In genomic region chr8:94441686-94442085, GRCm38 (mm10) we compare ENCODE assay signal across 31 mouse cellular contexts. TPM values are rescaled to one million over a fixed set of nuclear protein-coding genes. Genes with fewer than 3 reads are reported as not detected.
"Had no signal": no experiment of that assay in that cellular context is flagged by ENCODE, and none has a peak within 500 bp of the region (broad histone marks: within the 10 kb centered on the region; RNA-seq: fewer than 3 reads in every experiment).

No protein-coding gene starts in this region.

- H3K9me3 ChIP-seq: limb, embryonic 10.5 days; limb, embryonic 12.5 days; limb, embryonic 13.5 days; limb, embryonic 15.5 days; liver, embryonic 12.5 days; liver, embryonic 13.5 days; liver, embryonic 15.5 days; lung, embryonic 15.5 days; megakaryocyte, embryonic 14.5 days; midbrain, embryonic 10.5 days; midbrain, embryonic 12.5 days; midbrain, embryonic 13.5 days; midbrain, embryonic 15.5 days had no signal

- H3K27ac ChIP-seq: limb, embryonic 10.5 days; limb, embryonic 12.5 days; limb, embryonic 13.5 days; limb, embryonic 15.5 days; liver, embryonic 12.5 days; liver, embryonic 13.5 days; liver, embryonic 14.5 days; liver, embryonic 15.5 days; lung, embryonic 15.5 days; macrophage; midbrain, embryonic 10.5 days; midbrain, embryonic 12.5 days; midbrain, embryonic 13.5 days; midbrain, embryonic 15.5 days had no signal

- ATAC-seq: liver, embryonic 12.5 days; liver, postnatal 0 days; lung, postnatal 0 days; midbrain, embryonic 13.5 days; midbrain, embryonic 15.5 days; midbrain, embryonic 16.5 days had no signal

- H3K4me1 ChIP-seq: limb, embryonic 10.5 days; limb, embryonic 12.5 days; limb, embryonic 13.5 days; limb, embryonic 15.5 days; liver, embryonic 12.5 days; liver, embryonic 13.5 days; liver, embryonic 15.5 days; lung, embryonic 15.5 days; midbrain, embryonic 10.5 days; midbrain, embryonic 12.5 days; midbrain, embryonic 13.5 days; midbrain, embryonic 15.5 days had no signal

- H3K4me2 ChIP-seq: limb, embryonic 12.5 days; limb, embryonic 13.5 days; limb, embryonic 15.5 days; liver, embryonic 11.5 days; liver, embryonic 12.5 days; liver, embryonic 13.5 days; liver, embryonic 15.5 days; lung, embryonic 14.5 days; lung, embryonic 15.5 days; midbrain, embryonic 12.5 days; midbrain, embryonic 13.5 days; midbrain, embryonic 15.5 days had no signal

- DNase-seq: left cerebral cortex, postnatal 4 days; liver; liver, embryonic 13.5 days; liver, postnatal 0 days; lung, adult 18-20 months; lung, adult 2 months; lung, embryonic 14.5 days; lung, postnatal 10 days; lung, postnatal 14 days; lung, postnatal 36 days; lung, postnatal 4 days; midbrain, embryonic 14.5 days had no signal

- H3K4me3 ChIP-seq: limb, embryonic 10.5 days; limb, embryonic 12.5 days; limb, embryonic 13.5 days; limb, embryonic 15.5 days; liver, embryonic 12.5 days; liver, embryonic 13.5 days; liver, embryonic 15.5 days; lung, embryonic 15.5 days; megakaryocyte, embryonic 14.5 days; midbrain, embryonic 10.5 days; midbrain, embryonic 12.5 days; midbrain, embryonic 13.5 days; midbrain, embryonic 15.5 days; myocyte had no signal

- H3K9ac ChIP-seq: limb, embryonic 12.5 days; limb, embryonic 13.5 days; limb, embryonic 15.5 days; liver, embryonic 12.5 days; liver, embryonic 13.5 days; liver, embryonic 14.5 days; liver, embryonic 15.5 days; liver, postnatal 0 days; lung, embryonic 14.5 days; lung, embryonic 15.5 days; midbrain, embryonic 12.5 days; midbrain, embryonic 13.5 days; midbrain, embryonic 15.5 days had no signal

- H3K36me3 ChIP-seq: limb, embryonic 10.5 days; limb, embryonic 12.5 days; limb, embryonic 13.5 days; limb, embryonic 15.5 days; liver, embryonic 12.5 days; liver, embryonic 13.5 days; liver, embryonic 15.5 days; lung, embryonic 15.5 days; midbrain, embryonic 10.5 days; midbrain, embryonic 12.5 days; midbrain, embryonic 13.5 days; midbrain, embryonic 15.5 days had no signal

- H3K27me3 ChIP-seq: limb, embryonic 12.5 days; limb, embryonic 13.5 days; limb, embryonic 15.5 days; lung, embryonic 15.5 days; midbrain, embryonic 12.5 days; midbrain, embryonic 13.5 days; midbrain, embryonic 15.5 days had no signal

RNA-seq across cellular contexts. Expression of gene Nlrc5, which starts 7.5 kb away (rescaled TPM):
- polyA plus RNA-seq: limb, embryonic 10.5 days; liver, embryonic 11.5 days; neural tube, embryonic 11.5 days had no signal
